Mouse (Mus musculus): Measurements from ENCODE around the gene Gm5795.
"Not testable (repeated sequence)": the region's sequence is repeated elsewhere in the genome, so short reads cannot be mapped to it uniquely, and the experiment has no call there.

The Gm5795 gene

GRCm38 (mm10) chr14:3187955-3188354, at the start of gene Gm5795:
Gene Gm5795 (plus strand): TSS chr14:3188255.
- not testable (repeated sequence) for DNase-seq (ENCODE audit: low spot score in 2 of 2)

GRCm38 (mm10) chr14:3208272-3209152, 20.5 kb downstream of the Gm5795 start, which contains the start of gene D830030K20Rik:
Gene D830030K20Rik (plus strand): TSS chr14:3208488.
- not testable (repeated sequence) for DNase-seq (ENCODE audit: low spot score in 2 of 2)

GRCm38 (mm10) chr14:3209367-3209766, 21.3 kb downstream of the Gm5795 start:
- DNase-seq (ENCODE audit: low spot score in 2 of 2) = peak in 1 of 2 experiments; percentile 18

Data from frontal cortex, postnatal 14 days (tissue).